Comparison of ENCODE assay signal across 19 mouse cellular contexts in genomic region chr13:72299660-72300059, GRCm38 (mm10).
DNase-seq lines count a peak whose midpoint lies in the region; ATAC-seq and TF ChIP-seq lines count a peak whose summit lies in the region.
"Had no signal": no experiment of that assay in that cellular context is flagged by ENCODE, and none has a peak within 500 bp of the region (broad histone marks: within the 10 kb centered on the region; RNA-seq: fewer than 3 reads in every experiment).

No protein-coding gene starts in this region.

- H3K27ac ChIP-seq in heart, adult 2 months: no peak overlapping the region
- H3K27ac ChIP-seq in neural tube, embryonic 15.5 days (replicated peaks): no peak overlapping the region
- no peak overlapping the region; the same call in 1 of the 2 replicates for H3K27ac ChIP-seq in midbrain, embryonic 14.5 days (replicated peaks; ENCODE audit: low read depth, low read length)
- H3K27ac ChIP-seq: intestine, embryonic 15.5 days; liver, embryonic 15.5 days; stomach, embryonic 15.5 days had no signal

- H3K79me2 ChIP-seq in heart, adult 2 months (replicated peaks; ENCODE audit: control insufficient read depth, insufficient read depth, low read length): no peaks in the 10 kb centered on the region

- intact Hi-C loops in heart, adult 2 months (cut with DNase I): no loop called here
- intact Hi-C loops in left cerebral cortex, postnatal 4 days (cut with DNase I): loop anchor here (5.0 kb wide), 2 partner anchors 337 to 338 kb away; partner anchors contain the start of gene Irx1

- no peaks in the 10 kb centered on the region for H3K4me1 ChIP-seq in heart, adult 2 months (ENCODE audit: control insufficient read depth, insufficient read depth, low read length)
- peaks cover 42% of the 10 kb centered on the region for H3K4me1 ChIP-seq in neural tube, embryonic 15.5 days
- H3K4me1 ChIP-seq in midbrain, embryonic 14.5 days (ENCODE audit: control insufficient read depth, insufficient read depth, low read length): peaks cover 51% of the 10 kb centered on the region
- H3K4me1 ChIP-seq: liver, embryonic 15.5 days; stomach, embryonic 15.5 days had no signal

- no peaks in the 10 kb centered on the region for H3K36me3 ChIP-seq in heart, adult 2 months (ENCODE audit: control insufficient read depth, insufficient read depth, low read length)
- H3K36me3 ChIP-seq in neural tube, embryonic 15.5 days: no peaks in the 10 kb centered on the region
- no peaks in the 10 kb centered on the region for H3K36me3 ChIP-seq in midbrain, embryonic 14.5 days (ENCODE audit: control insufficient read depth, insufficient read depth, low read length)
- H3K36me3 ChIP-seq: intestine, embryonic 15.5 days; liver, embryonic 15.5 days; stomach, embryonic 15.5 days had no signal

- WGBS in heart, adult 2 months: 61% methylated on average over 3 of the region's 3 CpGs
- WGBS in neural tube, embryonic 15.5 days: 26% methylated on average over 3 of the region's 3 CpGs
- WGBS in midbrain, embryonic 14.5 days: 13% methylated on average over 3 of the region's 3 CpGs

- no peaks in the 10 kb centered on the region for H3K9me3 ChIP-seq in neural tube, embryonic 15.5 days (replicated peaks)
- no peaks in the 10 kb centered on the region for H3K9me3 ChIP-seq in midbrain, embryonic 14.5 days (ENCODE audit: control insufficient read depth, low read length)
- H3K9me3 ChIP-seq: intestine, embryonic 15.5 days; liver, embryonic 15.5 days; stomach, embryonic 15.5 days had no signal

- peak; percentile 66 for DNase-seq in heart, adult 11 months
- DNase-seq in heart, adult 2 months: no peak
- peak; percentile 55 for DNase-seq in neural tube, embryonic 10.5 days (ENCODE audit: extremely low spot score, low spot score)
- peak; percentile 41 for DNase-seq in midbrain, embryonic 14.5 days
- DNase-seq in urinary bladder, postnatal 10 days (ENCODE audit: low spot score): no peak
- no peak for DNase-seq in left cerebral cortex, postnatal 4 days
- DNase-seq in right cerebral cortex, postnatal 14 days: no peak
- DNase-seq: adrenal gland, postnatal 36 days; cerebellum, adult 9-10 months; gastrocnemius, postnatal 25 days; kidney, postnatal 14 days; lung, postnatal 14 days; thymus, postnatal 14 days had no signal

- no peak overlapping the region for H3K4me2 ChIP-seq in neural tube, embryonic 15.5 days
- H3K4me2 ChIP-seq in midbrain, embryonic 14.5 days (ENCODE audit: low read length): peak overlapping the region; percentile 44
- H3K4me2 ChIP-seq: heart, embryonic 11.5 days; intestine, embryonic 15.5 days; liver, embryonic 15.5 days; stomach, embryonic 15.5 days had no signal

- ATAC-seq in neural tube, embryonic 15.5 days (ENCODE audit: low FRiP score): no peak
- ATAC-seq in midbrain, embryonic 14.5 days (ENCODE audit: low FRiP score, low TSS enrichment): no peak
- ATAC-seq: intestine, embryonic 15.5 days had no signal

- H3K4me3 ChIP-seq in heart, adult 2 months: no peak overlapping the region
- no peak overlapping the region for H3K4me3 ChIP-seq in neural tube, embryonic 15.5 days (replicated peaks)
- no peak overlapping the region for H3K4me3 ChIP-seq in midbrain, embryonic 14.5 days (replicated peaks; ENCODE audit: low read depth, low read length)
- H3K4me3 ChIP-seq: intestine, embryonic 15.5 days; liver, embryonic 15.5 days; stomach, embryonic 15.5 days had no signal

- H3K27me3 ChIP-seq in heart, adult 2 months (ENCODE audit: control insufficient read depth, insufficient read depth, low read length): no peaks in the 10 kb centered on the region
- peaks cover 69% of the 10 kb centered on the region for H3K27me3 ChIP-seq in neural tube, embryonic 15.5 days (replicated peaks)
- H3K27me3 ChIP-seq in midbrain, embryonic 14.5 days (ENCODE audit: control insufficient read depth, insufficient read depth, low read length): peaks cover 38% of the 10 kb centered on the region; the same call in 1 of the 2 replicates
- H3K27me3 ChIP-seq: CH12.LX; liver, embryonic 15.5 days had no signal

- TF ChIP-seq POLR2A in heart, adult 2 months (IDR thresholded peaks at IDR 0.05; ENCODE audit: insufficient read depth, low read depth, low read length): no peak

- TF ChIP-seq EP300 in heart, adult 2 months (IDR thresholded peaks at IDR 0.05; ENCODE audit: insufficient read depth, low read depth, low read length): no peak

- no peak overlapping the region for H3K9ac ChIP-seq in heart, adult 2 months (ENCODE audit: low read depth, low read length)
- H3K9ac ChIP-seq in neural tube, embryonic 15.5 days (replicated peaks): no peak overlapping the region
- H3K9ac ChIP-seq in midbrain, embryonic 14.5 days (replicated peaks; ENCODE audit: low read length): no peak overlapping the region
- H3K9ac ChIP-seq: intestine, embryonic 15.5 days; liver, embryonic 15.5 days; stomach, embryonic 15.5 days had no signal

- no peak for TF ChIP-seq CTCF in heart, adult 2 months (IDR thresholded peaks at IDR 0.05)

Comparison
In these comparisons a context has a peak if more than half of its experiments do, and no peak if none do; other contexts are left out.
1. DNase-seq: peak in heart, adult 11 months (single experiment), neural tube, embryonic 10.5 days (single experiment) and midbrain, embryonic 14.5 days (single experiment); none in heart, adult 2 months (0 of 2), urinary bladder, postnatal 10 days (single experiment), left cerebral cortex, postnatal 4 days (single experiment) and right cerebral cortex, postnatal 14 days (single experiment).